Mouse (Mus musculus) T-helper 17 cell (primary cell): ENCODE data around the gene Nemp1.

ENCODE experiments used
- in situ Hi-C, 2 experiments: fragments of 300-600 bp; cut with MboI, MseI; formaldehyde crosslinking; loops; 1 replicate in 1 of 2; 2 replicates in 1 of 2; pipeline ENCODE4 v1.15.1; 2025; ENCODE audit warnings: high pct_unique_total_duplicates in 2 of 2

Gene Nemp1

GRCm38 (mm10) chr10:127750136-127750777 lies 83.6 kb downstream of the Nemp1 start:
- in situ Hi-C loops = loop anchor here in 1 of 2 experiments (10.0 kb wide), 1 partner anchor 815 kb away; no protein-coding TSS in a partner anchor
